Mouse (Mus musculus) hindbrain, postnatal 0 days (tissue): ENCODE results near the gene Steap2. TPM values are rescaled to one million over a fixed set of nuclear protein-coding genes. Genes with fewer than 3 reads are reported as not detected.

ENCODE experiments used
- ATAC-seq: fragments of 200-750 bp; cut with Nextera tagmentation; 2 replicates; pipeline ENCODE4 v1.8.0; 2017; ENCODE audit warnings: mild to moderate bottlenecking, moderate TSS enrichment, moderate library complexity
- DNase-seq: peaks from one replicate; pipeline ENCODE4 v3.0.0-alpha.2; 2015; ENCODE audit warnings: low spot score
- H3K27ac ChIP-seq: fragments of 300-500 bp; sonication (generic); 2 replicates; pipeline ENCODE4 v1.5.1; 2014; ENCODE audit warnings: mild to moderate bottlenecking
- H3K27me3 ChIP-seq: fragments of 300-500 bp; sonication (generic); 2 replicates; pipeline ENCODE4 v1.6.1; 2014; ENCODE audit warnings: low read length, mixed read lengths; ENCODE audit not compliant: insufficient read depth
- H3K36me3 ChIP-seq: fragments of 300-500 bp; sonication (generic); 2 replicates; pipeline ENCODE4 v1.6.1; 2014; ENCODE audit warnings: low read length, mixed read lengths; ENCODE audit not compliant: insufficient read depth
- H3K4me1 ChIP-seq: fragments of 300-500 bp; sonication (generic); 2 replicates; pipeline ENCODE4 v1.6.1; 2014; ENCODE audit warnings: antibody characterized with exemption, low read length, mixed read lengths; ENCODE audit not compliant: insufficient read depth
- H3K4me2 ChIP-seq: fragments of 300-500 bp; sonication (generic); 2 replicates; pipeline ENCODE4 v1.6.1; 2014; ENCODE audit warnings: low read depth, mild to moderate bottlenecking, low read length, moderate library complexity, mixed read lengths
- H3K4me3 ChIP-seq: fragments of 300-500 bp; sonication (generic); 2 replicates; pipeline ENCODE4 v1.5.1; 2014; ENCODE audit warnings: low read length
- H3K9ac ChIP-seq: fragments of 300-500 bp; sonication (generic); replicated peaks from 2 replicates; pipeline ENCODE4 v1.6.1; 2014; ENCODE audit warnings: mild to moderate bottlenecking, low read length, moderate library complexity, mixed read lengths
- H3K9me3 ChIP-seq: fragments of 300-500 bp; sonication (generic); 2 replicates; pipeline ENCODE4 v1.6.1; 2016; ENCODE audit warnings: low read length, mixed read lengths
- CTCF ChIP-seq: IDR thresholded peaks from 2 replicates; pipeline ENCODE4 v1.5.1; 2016; ENCODE audit warnings: antibody characterized with exemption, control low read depth, low read depth
- WGBS: fragments of 180-500 bp; shearing (Covaris S2); extraction: QIAGEN DNeasy Blood & Tissue Kit; methylation state at CpG from one replicate; pipeline ENCODE4 v1.1.7; 2014; 5-methylcytosine and 5-hydroxymethylcytosine counted together
- polyA plus RNA-seq: library from polyadenylated mRNA; unstranded; fragments of >200 nt; fragmentation: Nextera tagmentation; extraction: Ambion mirVana; gene quantifications from 2 replicates; pipeline ENCODE4 v1.2.1, GENCODE M21; 2015
- total RNA-seq: library from RNA; depleted of rRNA; stranded (reverse); fragments of >200 nt; gene quantifications from 2 replicates; pipeline ENCODE4 v1.2.3, GENCODE M21; 2014; rRNA removed

The Steap2 gene
- 18.5 and 23.6 TPM in 2 replicates for total RNA-seq
- polyA plus RNA-seq = 6.7 and 6.8 TPM in 2 replicates

DNA sequence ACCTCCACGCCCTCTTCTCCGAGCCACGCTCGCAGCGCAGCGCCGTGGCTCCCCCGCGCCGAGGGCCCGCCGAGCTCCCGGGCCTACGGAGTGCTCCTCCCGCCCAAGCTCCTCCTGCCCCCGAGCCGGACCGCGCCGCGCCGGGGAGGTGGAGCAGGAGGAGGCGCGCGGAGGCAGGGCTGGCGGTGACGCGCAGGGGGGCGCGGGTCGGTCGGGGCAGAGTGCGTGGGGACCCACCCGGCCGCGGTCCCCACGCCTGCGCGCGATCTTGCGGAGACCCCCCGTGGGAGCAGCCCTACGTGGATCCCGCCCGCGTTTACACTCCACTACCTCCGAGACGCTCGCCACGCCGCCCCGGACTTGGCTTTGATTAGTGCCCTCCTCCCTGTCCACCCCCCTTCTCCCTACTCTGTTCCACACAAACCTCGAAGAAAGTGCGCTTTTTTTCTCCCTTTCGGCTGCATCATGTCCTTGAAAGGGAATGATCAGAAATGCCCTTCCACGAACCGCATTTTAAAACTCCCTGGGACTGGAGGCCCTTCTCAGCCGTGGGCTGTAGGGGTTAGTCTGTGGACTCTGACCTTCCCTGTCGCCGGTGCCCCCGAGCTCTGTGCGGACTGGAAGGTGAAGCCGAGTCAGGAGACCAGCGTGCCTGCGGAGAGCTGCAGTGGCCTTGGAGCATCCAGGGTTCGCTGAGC lies at the start of gene Steap2:
Steap2 (minus strand) TSS at position 623 of the 698 bp plus-strand sequence.
- Histone ChIP-seq H3K4me2 (peak within 1 kb of the TSS; percentile 90), H3K27me3 (no peaks in the 10 kb centered on the region), H3K4me3 (peak within 1 kb of the TSS; percentile 86), H3K9ac (peak within 1 kb of the TSS; percentile 84), H3K9me3 (no peaks in the 10 kb centered on the region), H3K4me1 (no peaks in the 10 kb centered on the region), H3K36me3 (no peaks in the 10 kb centered on the region), H3K27ac (peak within 1 kb of the TSS; percentile 56; the same call in 1 of the 2 replicates)
- TF ChIP-seq CTCF = no peak
- DNase-seq (peak; percentile 65), ATAC-seq (peak; percentile 89)
- WGBS = 4% methylated on average over 55 of the region's 66 CpGs

- Histone ChIP-seq H3K27ac (no peak overlapping the region), H3K9ac (no peak overlapping the region), H3K4me1 (no peaks in the 10 kb centered on the region), H3K4me3 (no peak overlapping the region), H3K27me3 (no peaks in the 10 kb centered on the region), H3K4me2 (no peak overlapping the region), H3K36me3 (no peaks in the 10 kb centered on the region), H3K9me3 (no peaks in the 10 kb centered on the region)
- no peak for DNase-seq
- no peak for ATAC-seq
- no peak for TF ChIP-seq CTCF
- 96% methylated on average over 9 of the region's 9 CpGs for WGBS
These were observed 40.1 kb upstream of the Steap2 start for GRCm38 (mm10) chr5:5734445-5734844.

GRCm38 (mm10) chr5:5732858-5733257 lies 38.5 kb upstream of the Steap2 start:
- H3K36me3 ChIP-seq = no peaks in the 10 kb centered on the region
- H3K4me1 ChIP-seq = no peaks in the 10 kb centered on the region
- no peak overlapping the region for H3K4me3 ChIP-seq
- no peak for ATAC-seq
- 78% methylated on average over 2 of the region's 2 CpGs for WGBS
- H3K27ac ChIP-seq = no peak overlapping the region
- no peak overlapping the region for H3K9ac ChIP-seq
- TF ChIP-seq CTCF = no peak
- no peak overlapping the region for H3K4me2 ChIP-seq
- H3K27me3 ChIP-seq = no peaks in the 10 kb centered on the region
- no peaks in the 10 kb centered on the region for H3K9me3 ChIP-seq
- no peak for DNase-seq

GRCm38 (mm10) chr5:5732208-5732607 lies 37.8 kb upstream of the Steap2 start:
- Histone ChIP-seq H3K27ac (no peak overlapping the region), H3K27me3 (no peaks in the 10 kb centered on the region), H3K4me3 (no peak overlapping the region), H3K9me3 (no peaks in the 10 kb centered on the region), H3K9ac (no peak overlapping the region), H3K4me1 (no peaks in the 10 kb centered on the region), H3K4me2 (no peak overlapping the region), H3K36me3 (no peaks in the 10 kb centered on the region)
- 93% methylated on average over 3 of the region's 3 CpGs for WGBS
- no peak for TF ChIP-seq CTCF
- DNase-seq (no peak), ATAC-seq (no peak)

- DNase-seq = no peak
- 84% methylated on average over 4 of the region's 4 CpGs for WGBS
- TF ChIP-seq CTCF = no peak
- H3K9ac ChIP-seq = no peak overlapping the region
- no peak overlapping the region for H3K4me3 ChIP-seq
- no peaks in the 10 kb centered on the region for H3K36me3 ChIP-seq
- H3K9me3 ChIP-seq = no peaks in the 10 kb centered on the region
- no peaks in the 10 kb centered on the region for H3K27me3 ChIP-seq
- ATAC-seq = no peak
- H3K27ac ChIP-seq = no peak overlapping the region
- no peaks in the 10 kb centered on the region for H3K4me1 ChIP-seq
- H3K4me2 ChIP-seq = no peak overlapping the region
These were observed 35.5 kb upstream of the Steap2 start for GRCm38 (mm10) chr5:5729904-5730303.

DNA sequence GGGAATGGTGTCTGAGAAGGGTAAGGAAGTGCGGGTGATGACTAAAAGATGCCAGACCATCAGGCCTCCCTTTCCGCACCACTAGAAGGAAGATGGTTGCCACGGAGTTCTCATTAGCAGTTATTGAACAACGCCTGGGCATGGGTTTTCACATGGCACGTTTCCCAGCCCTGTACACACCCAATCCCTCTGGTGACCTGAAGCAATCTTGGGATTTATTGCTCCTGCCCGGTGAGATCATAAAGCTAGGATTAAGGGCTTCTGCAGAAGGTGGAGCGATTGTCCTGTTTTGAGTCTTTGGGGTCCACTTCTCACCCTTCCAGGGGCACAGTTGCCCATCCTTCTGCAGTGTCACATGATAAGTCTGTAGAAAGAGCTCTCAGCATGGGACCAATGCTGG lies 27.8 kb upstream of the Steap2 start:
- H3K36me3 ChIP-seq = no peaks in the 10 kb centered on the region
- no peak overlapping the region for H3K4me2 ChIP-seq
- no peak overlapping the region for H3K4me3 ChIP-seq
- H3K4me1 ChIP-seq = no peaks in the 10 kb centered on the region
- TF ChIP-seq CTCF = no peak
- no peaks in the 10 kb centered on the region for H3K9me3 ChIP-seq
- H3K9ac ChIP-seq = no peak overlapping the region
- DNase-seq (no peak), ATAC-seq (no peak)
- WGBS = 64% methylated on average over 7 of the region's 7 CpGs
- H3K27ac ChIP-seq = no peak overlapping the region
- no peaks in the 10 kb centered on the region for H3K27me3 ChIP-seq

GRCm38 (mm10) chr5:5711032-5711431 lies 16.7 kb upstream of the Steap2 start:
- 87% methylated on average over 4 of the region's 4 CpGs for WGBS
- ATAC-seq (no peak), DNase-seq (no peak)
- H3K27me3 ChIP-seq = no peaks in the 10 kb centered on the region
- TF ChIP-seq CTCF = no peak
- no peaks in the 10 kb centered on the region for H3K9me3 ChIP-seq
- H3K4me2 ChIP-seq = no peak overlapping the region
- H3K4me1 ChIP-seq = no peaks in the 10 kb centered on the region
- H3K27ac ChIP-seq = no peak overlapping the region
- H3K9ac ChIP-seq = no peak overlapping the region
- H3K36me3 ChIP-seq = no peaks in the 10 kb centered on the region
- H3K4me3 ChIP-seq = no peak overlapping the region
